Mouse (Mus musculus) adrenal gland, adult 18-20 months (tissue): ENCODE measurements around the gene Apba2. TPM values are rescaled to one million over a fixed set of nuclear protein-coding genes. Genes with fewer than 3 reads are reported as not detected.

Experiments
- DNase-seq, 2 experiments: peaks; one replicate each; pipeline ENCODE4 v3.0.0; 2021 to 2022; ENCODE audit warnings: low spot score in 2 of 2
- total RNA-seq, 2 experiments: library from RNA; stranded (reverse); gene quantifications; 1 replicate in 1 of 2; 2 replicates in 1 of 2; pipeline ENCODE4 v1.2.3; 2021

Gene Apba2
- total RNA-seq, 2 experiments from 2014 or later: 0.38 TPM; not detected in 1

DNA sequence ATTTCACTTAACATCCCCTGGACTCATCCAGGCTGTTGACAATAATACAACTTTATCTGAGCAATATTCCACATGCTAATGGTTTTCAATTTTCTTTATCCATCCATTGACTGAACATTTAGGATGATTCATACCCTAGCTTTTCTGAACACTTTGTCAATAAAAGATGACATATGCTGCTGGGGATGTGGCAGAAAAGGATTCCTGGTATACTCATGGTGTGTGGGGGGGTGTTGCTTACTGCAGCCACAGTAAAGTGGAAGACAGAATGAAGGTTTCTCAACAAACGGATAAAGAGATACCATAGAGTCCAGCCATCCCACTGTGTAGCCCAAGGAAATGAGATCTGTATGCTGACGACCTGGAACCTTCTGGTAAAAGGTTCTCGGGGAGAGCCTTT is 150.5 kb downstream of the Apba2 start:
- no peak for DNase-seq

- no peak for DNase-seq
These were observed 155.3 kb downstream of the Apba2 start for GRCm38 (mm10) chr7:64656787-64657186.

GRCm38 (mm10) chr7:64658914-64659313 is 157.4 kb downstream of the Apba2 start:
- DNase-seq: no peak

- DNase-seq: no peak
These were observed 157.8 kb downstream of the Apba2 start for GRCm38 (mm10) chr7:64659328-64659727.

GRCm38 (mm10) chr7:64662506-64662905 is 161.0 kb downstream of the Apba2 start:
- DNase-seq: no peak

DNA sequence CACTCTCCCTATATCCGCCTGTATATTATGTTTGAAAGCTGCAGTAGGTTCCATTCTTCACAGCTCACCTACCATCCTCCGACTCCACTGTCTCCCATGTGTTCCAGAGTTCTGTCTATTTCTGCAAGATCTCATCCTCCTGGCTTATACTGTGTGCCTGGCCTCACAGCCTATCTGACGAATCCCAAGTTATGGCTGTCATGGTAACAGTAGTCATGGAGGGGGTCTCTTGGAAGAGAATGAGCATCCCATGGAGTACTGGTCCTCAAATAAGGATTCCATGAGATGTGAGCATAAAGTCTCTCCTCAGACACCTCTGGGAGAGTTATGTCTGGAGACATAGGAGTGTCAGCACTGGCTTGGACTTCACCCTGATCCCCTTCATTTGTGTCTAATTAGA is 162.1 kb downstream of the Apba2 start:
- no peak for DNase-seq

DNA sequence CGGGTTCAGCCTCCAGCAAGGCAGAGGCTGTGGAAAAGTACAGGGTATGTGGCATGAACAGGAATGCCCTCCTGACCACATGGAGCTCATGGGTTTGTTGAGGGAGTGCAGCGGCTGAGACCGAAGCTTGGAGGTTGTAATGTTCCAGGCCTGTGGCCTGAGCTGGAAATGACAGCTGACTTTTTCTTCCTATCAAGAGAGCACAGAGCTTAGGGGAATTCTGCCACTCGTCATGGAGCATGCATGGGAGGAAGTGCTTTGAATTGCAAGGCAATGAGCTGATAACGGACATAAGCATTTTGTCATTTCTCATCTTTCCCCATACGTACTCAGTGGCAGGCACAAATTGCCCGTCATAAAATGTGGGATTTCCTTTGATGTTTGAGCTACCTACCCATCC is 163.6 kb downstream of the Apba2 start:
- no peak for DNase-seq

- DNase-seq: no peak
These were observed 164.3 kb downstream of the Apba2 start for GRCm38 (mm10) chr7:64665716-64666298.

DNA sequence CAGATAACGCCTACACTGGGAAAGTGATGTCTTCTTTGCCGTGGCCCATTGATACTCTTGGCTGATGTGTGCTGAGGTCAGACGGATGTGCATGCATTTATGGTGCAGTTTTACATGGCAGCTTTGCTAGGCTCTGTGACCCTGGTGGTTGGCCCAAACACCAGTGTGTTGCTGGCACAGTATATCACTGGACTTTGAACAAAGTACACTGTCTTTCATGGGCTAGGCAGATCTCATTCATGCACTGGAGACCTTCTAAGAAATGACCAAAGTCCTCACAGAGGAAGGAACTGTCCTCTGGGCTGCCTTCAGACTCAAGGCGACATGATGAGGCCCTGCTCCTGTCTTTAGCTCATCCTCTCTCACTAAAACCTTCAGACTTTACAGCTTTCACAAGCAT is 166.5 kb downstream of the Apba2 start:
- no peak for DNase-seq

DNA sequence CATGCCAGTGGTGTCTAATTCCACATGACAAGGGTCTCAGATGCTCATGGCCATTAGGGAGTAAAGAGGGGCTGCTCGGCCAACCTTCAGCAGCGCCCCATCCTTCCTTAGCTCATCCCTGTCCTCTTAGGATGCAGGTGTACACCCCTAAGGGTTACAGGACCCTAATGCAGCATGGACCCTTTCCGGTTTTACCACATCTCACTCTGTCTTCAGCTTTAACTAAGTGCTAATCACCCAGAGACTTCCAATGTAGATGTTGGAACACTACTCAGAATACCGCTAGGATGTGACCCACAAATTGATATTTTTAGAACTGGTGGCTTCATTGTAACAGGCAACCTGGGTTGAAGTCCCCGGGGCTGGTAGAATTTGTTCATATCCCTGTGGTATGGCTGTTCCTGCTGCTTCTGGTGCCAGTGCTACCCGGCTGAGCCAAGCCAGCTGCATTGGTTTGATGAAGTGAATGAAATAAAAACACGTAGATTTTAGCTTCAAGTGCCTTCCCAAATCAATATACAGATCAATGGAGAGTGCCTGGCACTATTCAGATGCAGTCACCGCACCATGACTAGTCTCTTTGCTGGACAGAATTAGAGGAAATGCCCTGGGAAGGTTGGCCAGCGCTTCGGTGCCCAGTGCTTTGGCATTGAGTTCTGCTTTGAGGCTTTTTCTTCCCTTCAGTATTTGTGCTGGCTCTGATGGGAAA is 178.4 kb downstream of the Apba2 start:
- no peak for DNase-seq

GRCm38 (mm10) chr7:64684893-64685292 is 183.4 kb downstream of the Apba2 start:
- DNase-seq: no peak

GRCm38 (mm10) chr7:64688115-64688817 is 186.8 kb downstream of the Apba2 start:
- no peak for DNase-seq

GRCm38 (mm10) chr7:64691831-64692230 is 190.3 kb downstream of the Apba2 start:
- DNase-seq: no peak

- no peak for DNase-seq
These were observed 193.4 kb downstream of the Apba2 start for GRCm38 (mm10) chr7:64694937-64695336.

GRCm38 (mm10) chr7:64696521-64697281 is 195.2 kb downstream of the Apba2 start:
- no peak for DNase-seq

- no peak for DNase-seq
These were observed 196.4 kb downstream of the Apba2 start for GRCm38 (mm10) chr7:64697791-64698337.

DNA sequence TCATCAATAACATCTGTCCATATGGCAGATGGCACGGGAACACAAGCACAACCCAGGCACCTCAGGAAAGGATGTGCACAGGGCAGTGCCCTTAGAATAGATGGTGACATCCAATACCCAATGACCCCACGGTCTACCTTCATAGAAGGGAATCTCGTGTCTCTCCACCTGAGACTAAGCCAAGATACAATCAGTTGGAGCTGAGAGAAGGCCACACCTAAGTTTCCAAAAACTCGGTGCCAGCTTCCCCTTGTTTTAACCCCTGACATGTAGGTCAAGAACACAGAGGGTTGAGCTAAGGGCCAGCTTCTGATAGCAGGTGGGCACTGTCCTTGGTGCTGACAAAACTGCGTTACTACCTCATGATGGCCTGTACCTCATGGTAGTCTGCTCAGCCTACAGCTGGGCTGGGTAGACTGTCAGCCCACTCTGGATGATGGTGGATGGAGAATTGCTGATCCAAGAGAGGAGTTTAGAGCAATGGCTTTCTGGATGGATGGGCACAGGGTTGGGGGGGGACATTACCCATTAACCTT is 202.6 kb downstream of the Apba2 start:
- no peak for DNase-seq

- no peak for DNase-seq
These were observed 206.7 kb downstream of the Apba2 start for GRCm38 (mm10) chr7:64708176-64708575.

DNA sequence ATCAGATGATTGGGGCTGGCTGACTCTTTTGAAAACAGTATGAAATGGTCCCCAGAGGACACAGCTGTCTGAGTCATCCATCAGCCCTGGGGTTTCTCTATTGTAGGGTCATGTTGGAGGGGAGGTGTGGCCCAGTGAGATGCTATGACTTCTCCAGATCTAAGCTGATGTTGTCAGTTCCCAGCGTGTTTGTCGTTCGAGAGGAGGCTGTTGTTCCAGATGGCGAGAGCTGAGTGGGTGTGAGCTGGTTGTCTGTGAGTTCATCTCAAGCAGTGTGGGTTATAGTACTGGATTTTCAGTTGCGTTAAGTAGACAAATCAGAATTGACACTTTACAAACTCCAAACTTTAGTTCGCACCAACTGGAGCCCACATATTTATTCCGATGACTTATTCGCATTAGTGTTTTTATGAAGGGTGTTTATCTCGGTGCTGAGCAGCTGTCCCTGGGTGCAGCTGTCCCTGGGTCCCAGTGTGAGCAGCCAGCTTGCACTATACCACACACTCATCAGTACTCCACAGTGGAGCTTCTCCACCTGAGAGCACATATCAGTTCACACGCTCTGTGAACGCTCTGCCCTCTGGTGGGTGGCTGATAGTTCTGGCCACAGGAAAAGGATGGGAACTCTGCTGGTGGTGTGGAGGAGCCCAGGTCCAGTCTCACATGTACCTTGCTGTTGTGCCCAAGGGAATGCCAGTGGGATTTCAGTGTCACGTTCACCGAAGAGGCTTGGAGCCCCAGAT is 208.2 kb downstream of the Apba2 start:
- no peak for DNase-seq

DNA sequence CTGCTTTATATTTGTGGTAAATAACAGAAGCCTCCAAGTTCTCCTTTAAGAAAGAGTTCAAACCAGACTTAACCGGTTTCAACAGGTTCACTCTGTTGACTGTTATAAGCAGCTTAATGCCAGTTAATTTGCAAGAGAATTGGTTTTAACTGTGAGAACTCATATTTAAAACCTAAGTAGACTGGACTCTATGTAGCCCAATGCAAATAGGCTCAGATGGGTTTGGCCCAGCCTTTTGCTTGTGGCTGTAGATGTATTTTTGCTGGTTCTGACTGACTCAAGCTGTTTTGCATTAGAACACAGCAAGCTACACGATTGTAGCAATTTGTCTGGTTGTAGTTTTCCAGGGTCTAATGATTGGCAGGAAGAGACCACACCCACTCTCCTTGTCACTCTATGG is 214.8 kb downstream of the Apba2 start:
- no peak for DNase-seq
